Mouse (Mus musculus): ENCODE results near the gene Gm21650. TPM values are rescaled to one million over a fixed set of nuclear protein-coding genes. Genes with fewer than 3 reads are reported as not detected.
"Not testable (repeated sequence)": the region's sequence is repeated elsewhere in the genome, so short reads cannot be mapped to it uniquely, and the experiment has no call there.

Gene Gm21650
- total RNA-seq (2022): not detected

DNA sequence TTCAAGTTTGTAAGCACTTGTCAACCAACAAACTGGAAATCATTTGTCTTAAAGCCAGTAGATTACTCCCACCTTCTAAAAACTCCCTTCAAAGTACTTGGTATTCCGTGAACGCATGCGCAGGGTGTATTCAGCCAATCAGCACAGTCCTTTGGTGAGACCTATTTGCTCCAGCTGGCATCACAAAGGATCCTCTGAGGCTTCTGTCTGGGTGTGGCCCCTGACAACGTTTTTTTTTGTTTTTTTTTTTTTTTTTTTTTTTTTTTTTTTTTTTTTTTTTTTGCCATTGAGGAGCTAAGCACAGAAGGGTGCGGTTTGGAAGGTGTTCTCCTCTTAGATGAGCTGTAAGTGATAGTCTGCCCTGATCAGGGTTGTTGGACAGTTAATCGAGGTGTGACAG is at the start of gene Gm21650:
TSS of gene Gm21650 (plus strand) at position 301 of the 400 bp plus-strand sequence.
- not testable (repeated sequence) for DNase-seq (ENCODE audit: low spot score)
